Mouse (Mus musculus) CH12.LX (cell line): ENCODE data around the gene Nid2. TPM values are rescaled to one million over a fixed set of nuclear protein-coding genes. Genes with fewer than 3 reads are reported as not detected.

Experiments used
- DNase-seq: peaks from one replicate; pipeline ENCODE4 v3.0.0-alpha.2; 2013; ENCODE audit errors: extremely low read depth
- H3K27ac ChIP-seq: 2 replicates; pipeline ENCODE4 v1.5.1; 2012; ENCODE audit warnings: low read depth, mild to moderate bottlenecking, control low read depth, moderate library complexity; ENCODE audit not compliant: insufficient read depth
- H3K27me3 ChIP-seq: replicated peaks from 2 replicates; pipeline ENCODE3; 2012; ENCODE audit warnings: inconsistent platforms
- H3K36me3 ChIP-seq, 2 experiments: replicated peaks in 1 of 2; 2 replicates each; pipeline versions ENCODE3 to v1.6.1; 2012; ENCODE audit warnings: inconsistent platforms in 1 of 2, low read length in 1 of 2, mild to moderate bottlenecking in 1 of 2, mixed read lengths in 1 of 2, moderate library complexity in 1 of 2; ENCODE audit not compliant: control insufficient read depth in 1 of 2, insufficient read depth in 1 of 2
- H3K4me1 ChIP-seq, 2 experiments: 2 replicates each; pipeline ENCODE4 v1.6.1; 2012; ENCODE audit warnings: inconsistent platforms in 1 of 2, moderate library complexity in 1 of 2; ENCODE audit not compliant: insufficient read depth in 2 of 2, control insufficient read depth in 1 of 2
- H3K4me2 ChIP-seq: 2 replicates; pipeline ENCODE4 v1.6.1; 2012; ENCODE audit warnings: low read depth, mild to moderate bottlenecking, control low read depth; ENCODE audit not compliant: poor library complexity, insufficient read depth, severe bottlenecking
- H3K4me3 ChIP-seq, 3 experiments: fragments of 150-350 bp in 1 of 3; sonication (generic) in 1 of 3; replicated peaks in 1 of 3; 2 replicates each; pipeline versions ENCODE3 to v1.5.1; 2011 to 2012; ENCODE audit warnings: low read depth in 2 of 3, low read length in 2 of 3, mild to moderate bottlenecking in 2 of 3, moderate library complexity in 2 of 3, control low read depth in 1 of 3, improper control_type of control experiment in 1 of 3, inconsistent platforms in 1 of 3, mixed read lengths in 1 of 3; ENCODE audit not compliant: poor library complexity in 1 of 3
- H3K79me2 ChIP-seq: replicated peaks from 2 replicates; pipeline ENCODE4 v1.6.1; 2012; ENCODE audit warnings: mild to moderate bottlenecking, moderate library complexity; ENCODE audit not compliant: control insufficient read depth, poor library complexity, insufficient read depth, severe bottlenecking; ENCODE audit errors: extremely low read depth
- H3K9ac ChIP-seq: 2 replicates; pipeline ENCODE4 v1.6.1; 2012; ENCODE audit warnings: low read depth, mild to moderate bottlenecking, control low read depth, moderate library complexity; ENCODE audit not compliant: insufficient read depth
- H3K9me3 ChIP-seq: replicated peaks from 2 replicates; pipeline ENCODE3; 2012; ENCODE audit warnings: low read length, inconsistent platforms, mixed read lengths
- BHLHE40 ChIP-seq: IDR thresholded peaks from 2 replicates; pipeline ENCODE4 v1.6.1; 2011; ENCODE audit warnings: mild to moderate bottlenecking, low read depth, low read length, improper control_type of control experiment
- CHD1 ChIP-seq: IDR thresholded peaks from 2 replicates; pipeline ENCODE4 v1.6.1; 2012; ENCODE audit warnings: low read depth, low read length, improper control_type of control experiment, inconsistent platforms
- MAFK ChIP-seq: IDR thresholded peaks from 2 replicates; pipeline ENCODE4 v1.6.1; 2011; ENCODE audit warnings: low read length, improper control_type of control experiment; ENCODE audit not compliant: insufficient replicate concordance
- MAZ ChIP-seq: IDR thresholded peaks from 2 replicates; pipeline ENCODE4 v1.6.1; 2012; ENCODE audit warnings: low read depth, mild to moderate bottlenecking, inconsistent platforms, low read length, improper control_type of control experiment, moderate library complexity
- MEF2A ChIP-seq: IDR thresholded peaks from 2 replicates; pipeline ENCODE4 v1.6.1; 2014; ENCODE audit warnings: low read depth, mild to moderate bottlenecking, inconsistent platforms, low read length, improper control_type of control experiment, borderline replicate concordance
- MXI1 ChIP-seq: IDR thresholded peaks from 2 replicates; pipeline ENCODE4 v1.6.1; 2011; ENCODE audit warnings: mild to moderate bottlenecking, low read depth, low read length, improper control_type of control experiment
- MYC ChIP-seq: IDR thresholded peaks from 2 replicates; pipeline ENCODE4 v1.6.1; 2011; ENCODE audit warnings: low read depth, mild to moderate bottlenecking, improper control_type of control experiment, low read length
- NELFE ChIP-seq: IDR thresholded peaks from 2 replicates; pipeline ENCODE4 v1.6.1; 2011; ENCODE audit warnings: low read depth, low read length, improper control_type of control experiment
- NRF1 ChIP-seq: IDR thresholded peaks from 2 replicates; pipeline ENCODE4 v1.6.1; 2014; ENCODE audit warnings: low read depth, mild to moderate bottlenecking, inconsistent platforms, low read length, improper control_type of control experiment, moderate library complexity
- POLR2A ChIP-seq: IDR thresholded peaks from 2 replicates; pipeline ENCODE4 v1.6.1; 2011; ENCODE audit warnings: low read depth, mild to moderate bottlenecking, improper control_type of control experiment, low read length
- POLR2AphosphoS2 ChIP-seq: IDR thresholded peaks from 2 replicates; pipeline ENCODE4 v1.6.1; 2011; ENCODE audit warnings: low read depth, low read length, improper control_type of control experiment
- SMC3 ChIP-seq: IDR thresholded peaks from 2 replicates; pipeline ENCODE4 v1.6.1; 2011; ENCODE audit warnings: low read depth, low read length, improper control_type of control experiment
- TBP ChIP-seq: conservative IDR thresholded peaks from 2 replicates; pipeline ENCODE4 v1.6.1; 2011; ENCODE audit warnings: low read depth, low read length, improper control_type of control experiment
- TCF12 ChIP-seq: IDR thresholded peaks from 2 replicates; pipeline ENCODE4 v1.6.1; 2014; ENCODE audit warnings: low read depth, mild to moderate bottlenecking, inconsistent platforms, low read length, improper control_type of control experiment
- UBTF ChIP-seq: IDR thresholded peaks from 2 replicates; pipeline ENCODE4 v1.6.1; 2012; ENCODE audit warnings: low read depth, mild to moderate bottlenecking, inconsistent platforms, low read length, improper control_type of control experiment, moderate library complexity
- USF1 ChIP-seq: IDR thresholded peaks from 2 replicates; pipeline ENCODE4 v1.6.1; 2014; ENCODE audit warnings: low read depth, mild to moderate bottlenecking, inconsistent platforms, low read length, improper control_type of control experiment
- USF2 ChIP-seq: conservative IDR thresholded peaks from 2 replicates; pipeline ENCODE4 v1.6.1; 2011; ENCODE audit warnings: low read depth, low read length, improper control_type of control experiment
- ZC3H11A ChIP-seq: IDR thresholded peaks from 2 replicates; pipeline ENCODE4 v1.6.1; 2012; ENCODE audit warnings: low read depth, mild to moderate bottlenecking, inconsistent platforms, low read length, improper control_type of control experiment
- ZMIZ1 ChIP-seq: IDR thresholded peaks from 2 replicates; pipeline ENCODE4 v1.6.1; 2012; ENCODE audit warnings: low read depth, mild to moderate bottlenecking, inconsistent platforms, low read length, improper control_type of control experiment
- ZNF384 ChIP-seq: IDR thresholded peaks from 2 replicates; pipeline ENCODE4 v1.6.1; 2012; ENCODE audit warnings: low read depth, low read length, improper control_type of control experiment, inconsistent platforms
- dilution Hi-C: fragments of 300-500 bp; cut with MboI; formaldehyde crosslinking; loops from 2 replicates; pipeline ENCODE4 v1.14.3; 2020; ENCODE audit warnings: low sequenced_read_pairs; ENCODE audit not compliant: extremely low pct_unique_long_range_greater_than_20kb, extremely low pct_ligation_motif_present
- in situ Hi-C: fragments of 300-500 bp; cut with MboI; formaldehyde crosslinking; loops from 3 replicates; pipeline ENCODE4 v1.14.3; 2019; ENCODE audit warnings: low sequenced_read_pairs, low pct_ligation_motif_present, low pct_unique_long_range_greater_than_20kb, mixed read lengths
- polyA plus RNA-seq: library from polyadenylated mRNA; unstranded; fragments of >175 nt; gene quantifications from 2 replicates; pipeline ENCODE4 v1.2.1, GENCODE M21; 2012; ENCODE audit warnings: low read depth; ENCODE audit not compliant: insufficient read length
- total RNA-seq, 2 experiments: library from RNA; depleted of rRNA; stranded (reverse); fragments of 300-350 nt in 1 of 2; fragments of >200 nt in 1 of 2; gene quantifications; 2 replicates each; pipeline ENCODE4 v1.2.3; 2012 to 2014

Gene Nid2
- total and polyA plus RNA-seq, 3 experiments = 0.58 to 2.1 (median 1.3) TPM

GRCm38 (mm10) chr14:19749743-19750142 lies 1.3 kb upstream of the Nid2 start:
- TF ChIP-seq MAFK (no peak), UBTF (no peak), USF1 (no peak), MAZ (no peak), USF2 (no peak), ZMIZ1 (no peak), BHLHE40 (no peak), MYC (no peak)
- in situ Hi-C loops = no loop called here
- peaks cover 11 to 16% of the 10 kb centered on the region in 2 experiments for H3K4me1 ChIP-seq

DNA sequence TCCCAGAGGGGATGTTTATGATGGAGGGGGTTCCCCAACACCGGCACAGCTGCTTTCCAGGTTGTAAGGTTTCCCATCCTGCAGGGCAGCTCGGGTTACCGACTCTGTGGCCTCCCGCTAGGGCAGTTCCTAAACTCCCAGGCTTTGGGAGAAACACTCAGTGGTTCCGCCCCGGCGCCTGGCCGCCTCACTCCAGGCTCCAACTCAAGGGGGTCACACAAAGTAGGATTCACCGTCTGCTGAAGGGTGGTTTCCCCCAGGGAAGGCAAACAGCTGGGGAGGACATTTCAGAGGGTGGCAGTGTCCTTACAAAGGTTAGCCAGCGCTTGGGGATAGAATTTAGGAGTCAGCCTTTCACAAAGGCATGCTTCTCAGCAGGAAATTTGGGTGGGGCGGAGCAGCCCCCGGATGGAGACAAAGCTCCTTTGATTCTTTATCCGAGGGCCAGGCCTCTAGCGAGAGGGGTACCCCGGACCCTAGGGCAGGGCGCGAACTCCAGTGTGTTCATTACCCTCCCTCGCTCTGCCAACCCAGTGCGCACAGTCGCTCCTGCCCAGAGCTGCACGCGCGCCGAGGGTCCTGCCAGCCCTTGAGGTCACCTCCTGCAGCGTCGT lies 547 bp upstream of the Nid2 start:
- no peak for DNase-seq
- Histone ChIP-seq H3K4me2 (peak overlapping the region; percentile 71), H3K27me3 (peaks cover 2% of the 10 kb centered on the region), H3K79me2 (no peaks in the 10 kb centered on the region), H3K4me1 (peaks cover 11 to 16% of the 10 kb centered on the region in 2 experiments), H3K9me3 (no peaks in the 10 kb centered on the region), H3K27ac (no peak overlapping the region), H3K9ac (no peak overlapping the region), H3K4me3 (peak overlapping the region in 1 of 3 experiments; percentile 46), H3K36me3 (no peaks in the 10 kb centered on the region)
- in situ Hi-C loops (no loop called here), dilution Hi-C loops (no loop called here)
- no peak for TF ChIP-seq NELFE

More at GRCm38 (mm10) chr14:19749743-19750142, 1.3 kb upstream of the Nid2 start:
- H3K9ac ChIP-seq = no peak overlapping the region
- peaks cover 2% of the 10 kb centered on the region for H3K27me3 ChIP-seq
- no peak overlapping the region for H3K4me3 ChIP-seq
- no peak overlapping the region for H3K27ac ChIP-seq
- no peaks in the 10 kb centered on the region for H3K36me3 ChIP-seq
- dilution Hi-C loops = no loop called here
- no peak overlapping the region for H3K4me2 ChIP-seq
- H3K79me2 ChIP-seq = no peaks in the 10 kb centered on the region
- no peaks in the 10 kb centered on the region for H3K9me3 ChIP-seq
- DNase-seq = no peak

DNA sequence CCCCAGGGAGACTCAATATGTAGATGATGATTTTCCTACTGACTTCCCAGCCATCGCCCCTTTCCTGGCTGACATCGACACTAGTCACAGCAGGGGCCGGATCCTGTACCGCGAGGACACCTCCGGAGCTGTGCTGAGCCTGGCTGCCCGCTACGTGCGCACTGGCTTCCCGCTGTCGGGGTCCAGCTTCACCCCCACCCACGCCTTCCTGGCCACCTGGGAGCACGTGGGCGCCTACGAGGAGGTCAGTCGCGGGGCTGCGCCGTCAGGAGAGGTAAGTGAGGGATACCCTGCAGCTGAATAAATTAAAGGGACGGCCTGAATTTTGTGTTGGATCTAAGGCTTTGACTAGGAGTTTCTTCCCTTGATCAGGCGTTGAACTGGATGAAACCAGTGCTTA lies 1.2 kb downstream of the Nid2 start:
- Histone ChIP-seq H3K4me2 (no peak overlapping the region), H3K27ac (no peak overlapping the region), H3K9ac (no peak overlapping the region), H3K79me2 (no peaks in the 10 kb centered on the region), H3K4me3 (peak overlapping the region in 1 of 3 experiments; percentile 18), H3K27me3 (peaks cover 2% of the 10 kb centered on the region), H3K4me1 (peaks cover 11 to 16% of the 10 kb centered on the region in 2 experiments), H3K36me3 (no peaks in the 10 kb centered on the region), H3K9me3 (no peaks in the 10 kb centered on the region)
- DNase-seq = no peak
- in situ Hi-C loops = no loop called here
- dilution Hi-C loops = no loop called here
- no peak for TF ChIP-seq SMC3
- TF ChIP-seq NELFE = no peak
- TF ChIP-seq MXI1 = no peak
- TF ChIP-seq POLR2AphosphoS2 = no peak
- no peak for TF ChIP-seq MAZ
- TF ChIP-seq TCF12 = no peak
- TF ChIP-seq ZNF384 = no peak
- no peak for TF ChIP-seq NRF1
- TF ChIP-seq POLR2A = no peak
- TF ChIP-seq CHD1 = no peak
- TF ChIP-seq MAFK = no peak
- no peak for TF ChIP-seq ZC3H11A
- no peak for TF ChIP-seq TBP
- no peak for TF ChIP-seq USF2
- TF ChIP-seq MEF2A = no peak
- TF ChIP-seq, all 38 proteins: peak for 0
